Mouse (Mus musculus) kidney, postnatal 14 days (tissue): ENCODE measurements around the gene Tubg2.
A peak's percentile ranks its signal among the peaks of the same experiment; 100 is the strongest.
"Not testable (repeated sequence)": the region's sequence is repeated elsewhere in the genome, so short reads cannot be mapped to it uniquely, and the experiment has no call there.

ENCODE experiments used
- DNase-seq: peaks from one replicate; pipeline ENCODE4 v3.0.0; 2022; ENCODE audit warnings: mixed read lengths

Gene Tubg2

DNA sequence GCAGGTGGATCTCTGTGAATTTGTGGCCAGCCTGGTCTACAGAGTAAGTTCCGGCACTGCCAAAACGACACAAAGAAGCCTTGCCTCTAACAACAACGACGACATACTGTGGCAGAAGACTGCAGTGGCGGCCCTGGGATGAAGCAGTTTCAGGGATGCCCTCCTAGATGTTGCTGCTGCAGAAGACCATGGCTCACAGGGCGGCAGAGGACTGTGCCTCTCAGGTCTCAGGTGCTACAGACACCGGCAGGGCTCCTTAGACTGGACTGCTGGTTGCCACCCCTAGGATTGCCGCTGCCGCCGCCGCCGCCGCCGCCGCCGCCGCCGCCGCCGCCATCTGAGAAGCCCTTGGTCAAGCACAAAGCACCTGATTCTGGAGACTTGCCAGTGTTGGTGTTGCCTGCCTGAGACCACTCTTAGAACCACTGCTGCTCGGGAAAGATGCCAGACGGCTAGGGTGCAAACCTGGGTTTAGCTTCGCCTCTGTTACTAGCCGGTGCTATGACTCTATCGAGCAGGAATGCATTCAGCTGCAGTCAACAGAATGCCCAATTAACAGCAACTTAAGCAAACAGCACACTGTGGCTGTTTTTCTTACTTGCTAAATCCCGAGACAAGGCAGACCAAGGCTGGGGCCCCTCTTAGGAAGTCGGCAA is 15.4 kb upstream of the Tubg2 start:
- peak; percentile 45 for DNase-seq

DNA sequence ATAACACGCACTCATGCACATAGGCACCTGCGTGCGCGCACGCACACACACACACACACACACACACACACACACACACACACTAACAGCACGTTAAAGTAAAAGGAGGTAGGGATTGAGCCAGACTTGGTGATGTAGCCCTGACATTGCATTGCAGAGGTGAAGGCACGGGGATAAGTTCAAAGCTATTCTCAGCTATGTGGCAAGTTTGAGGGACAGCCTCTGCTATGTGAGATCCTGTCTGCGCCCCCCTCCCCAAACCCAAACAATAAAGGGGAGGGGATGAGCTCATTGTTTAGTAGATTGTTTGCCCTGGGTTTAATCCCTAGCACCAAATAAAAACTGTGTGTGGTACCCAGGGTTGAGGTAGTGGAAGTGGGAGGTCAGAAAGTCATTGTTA is 14.6 kb upstream of the Tubg2 start:
- no peak for DNase-seq

DNA sequence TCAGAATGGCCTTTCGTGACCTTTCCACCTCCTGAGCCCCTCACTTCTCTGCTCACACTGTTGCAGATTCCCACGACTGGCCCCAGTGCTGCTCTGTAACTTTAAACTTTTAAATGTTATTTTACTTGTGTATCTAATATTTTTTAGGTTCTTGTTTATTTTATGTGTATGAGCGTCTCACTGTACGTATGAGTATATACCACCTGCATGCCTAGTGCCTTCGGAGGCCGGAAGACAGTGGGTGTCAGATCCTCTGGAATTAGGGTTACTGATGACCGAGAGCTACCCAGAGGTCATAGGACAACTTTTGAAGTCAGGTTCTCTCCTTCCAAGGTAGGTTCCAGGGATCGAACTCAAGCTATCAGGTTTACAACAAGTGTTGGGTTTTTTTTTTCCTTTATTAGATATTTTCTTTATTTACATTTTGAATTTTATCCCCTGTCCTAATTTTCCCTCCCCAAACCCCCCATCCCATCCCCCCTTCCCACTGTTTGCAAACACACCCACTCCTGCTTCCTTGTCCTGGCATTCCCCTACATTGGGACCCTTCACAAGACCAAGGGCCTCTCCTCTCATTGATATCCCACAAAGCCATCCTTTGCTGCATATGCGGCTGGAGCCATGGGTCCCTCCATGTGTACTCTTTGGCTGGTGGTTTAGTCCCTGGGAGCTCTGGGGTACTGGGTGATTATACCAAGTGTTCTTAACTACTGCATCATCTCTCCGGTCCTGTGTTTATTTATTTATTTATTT is 13.3 kb upstream of the Tubg2 start:
- DNase-seq = no peak

DNA sequence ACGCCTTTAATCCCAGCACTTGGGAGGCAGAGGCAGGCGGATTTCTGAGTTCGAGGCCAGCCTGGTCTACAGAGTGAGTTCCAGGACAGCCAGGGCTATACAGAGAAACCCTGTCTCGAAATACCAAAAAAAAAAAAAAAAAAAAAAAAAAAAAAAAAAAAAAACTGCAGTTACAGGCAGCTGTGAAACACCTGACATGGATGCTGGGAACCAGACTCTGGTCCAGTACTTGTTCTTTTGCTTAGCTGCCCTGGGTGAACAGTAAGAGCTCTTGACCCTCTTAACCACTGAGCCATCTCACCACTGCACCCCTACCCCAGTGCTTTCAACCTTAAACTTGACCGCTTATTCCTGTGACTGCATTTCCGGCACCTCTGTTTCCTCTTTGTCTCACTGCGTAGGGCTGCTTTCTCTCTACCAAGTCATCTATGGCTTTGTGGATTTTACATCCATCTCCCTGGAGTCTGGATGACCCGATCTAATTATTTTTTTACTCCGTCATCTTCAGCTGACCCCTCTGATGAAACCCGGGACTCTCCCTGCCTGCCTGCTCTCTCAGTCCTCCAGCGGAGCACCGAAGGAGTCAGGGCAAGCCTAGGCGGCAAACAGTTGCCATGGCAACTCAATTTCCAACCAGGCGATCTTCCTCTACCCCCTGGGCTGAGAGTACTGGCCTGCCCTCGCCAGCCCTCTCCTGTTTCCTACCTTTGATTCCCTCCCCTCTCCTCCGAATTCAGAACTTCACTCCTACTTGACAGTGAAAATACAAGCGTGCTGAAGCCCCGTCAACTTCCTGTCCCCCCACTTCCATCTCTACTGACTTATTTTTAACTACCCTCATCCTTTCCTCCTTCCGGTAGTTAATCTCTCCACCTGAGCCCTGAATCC is 12.1 kb upstream of the Tubg2 start:
- peak; percentile 60 for DNase-seq

DNA sequence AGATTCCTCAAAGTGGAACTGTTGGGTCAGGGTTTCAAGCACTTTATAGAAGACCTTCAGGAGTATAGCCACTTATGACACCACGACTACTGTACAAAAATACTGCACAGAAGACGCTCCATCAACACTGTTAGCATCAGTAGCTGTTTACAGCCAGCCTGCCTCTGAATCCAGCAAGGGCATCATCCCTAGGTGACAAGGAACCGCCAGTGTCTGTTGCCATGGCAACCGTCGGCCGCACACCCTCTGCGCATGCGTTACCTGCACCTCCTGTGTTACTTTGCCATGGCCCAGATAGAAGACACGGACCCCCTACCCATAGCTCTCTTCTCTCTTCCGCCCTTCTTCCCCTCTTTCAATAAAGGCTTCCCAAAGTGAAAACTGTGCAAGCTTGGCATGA is 9.3 kb upstream of the Tubg2 start:
- no peak for DNase-seq

DNA sequence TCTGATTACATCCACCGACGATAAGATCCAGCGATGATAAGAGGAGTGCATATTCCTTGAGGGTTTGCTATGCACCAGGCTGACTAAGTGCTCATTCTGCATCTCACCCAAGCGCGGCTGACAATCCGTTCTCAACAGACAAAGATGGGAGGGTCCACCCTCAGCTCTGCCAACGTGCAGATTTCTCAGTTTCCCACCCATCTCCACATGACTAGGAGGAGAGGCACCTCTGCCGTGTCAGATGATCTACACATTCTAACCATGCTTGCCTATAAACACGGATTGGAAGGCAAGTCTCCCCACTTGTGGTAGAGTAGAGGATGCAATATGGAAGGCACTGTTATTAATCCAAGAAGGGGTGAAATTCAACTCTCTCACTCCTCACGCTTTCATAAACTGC is 7.0 kb upstream of the Tubg2 start:
- no peak for DNase-seq

DNA sequence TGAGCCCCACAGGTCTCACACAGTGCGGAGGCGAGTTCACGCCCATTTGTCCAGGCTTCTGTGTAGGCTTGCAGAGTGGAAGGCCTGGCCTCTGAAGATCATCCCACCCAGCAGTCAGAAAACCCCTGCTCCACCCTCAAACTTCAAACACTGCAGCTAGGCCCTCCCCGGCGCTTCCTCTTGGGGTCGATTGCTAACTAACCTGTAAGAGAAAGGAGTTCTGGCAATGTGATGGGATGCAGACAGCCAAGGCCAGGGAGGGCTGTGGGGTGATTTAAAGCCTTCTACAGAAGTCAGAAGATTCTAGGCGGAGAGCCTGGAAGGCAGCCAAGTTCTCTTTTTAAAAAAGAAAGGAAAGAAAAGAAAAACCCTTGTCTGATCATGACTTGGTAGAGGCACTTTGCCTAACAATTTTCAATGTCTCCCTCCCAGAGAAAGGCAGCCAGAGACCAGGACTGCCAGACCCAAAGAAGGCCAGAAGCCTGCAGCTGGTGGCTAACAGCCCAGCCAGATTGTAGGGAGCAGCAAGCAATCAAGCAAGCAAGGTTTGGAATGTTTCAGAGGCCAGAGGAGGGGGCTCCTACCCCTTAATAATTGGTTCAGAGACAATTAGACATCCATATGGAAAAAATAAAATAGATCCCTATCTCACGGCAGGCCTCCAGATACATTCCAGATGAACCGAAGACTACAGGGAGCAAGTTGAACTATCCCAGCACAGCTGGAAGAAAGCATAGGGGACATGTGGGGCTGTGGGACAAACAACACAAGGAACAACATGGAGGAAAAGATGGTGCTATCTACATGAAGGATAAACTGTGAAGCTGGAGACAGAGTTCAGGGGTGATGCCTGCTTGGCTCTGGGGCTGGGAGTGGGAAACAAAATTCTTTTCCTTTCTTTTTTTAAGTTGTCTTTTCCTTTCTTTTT is 6.3 kb upstream of the Tubg2 start:
- DNase-seq = peak; percentile 50

DNA sequence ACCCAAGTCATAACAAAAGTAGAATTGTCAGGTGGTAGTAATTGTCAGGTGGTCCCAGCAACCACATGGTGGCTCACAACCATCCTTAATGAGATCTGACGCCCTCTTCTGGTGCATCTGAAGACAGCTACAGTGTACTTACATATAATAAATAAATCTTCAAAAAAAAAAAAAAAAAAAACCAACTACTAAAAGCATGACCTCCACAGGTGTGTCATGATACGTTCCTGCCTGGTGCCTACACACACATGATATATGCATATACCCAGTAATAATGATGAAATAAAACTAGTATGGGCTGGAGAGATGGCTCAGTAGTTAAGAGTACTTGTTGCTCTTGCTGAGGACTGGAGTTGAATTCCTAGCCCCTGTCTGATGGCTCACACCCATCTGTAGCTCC is 4.6 kb upstream of the Tubg2 start:
- no peak for DNase-seq

DNA sequence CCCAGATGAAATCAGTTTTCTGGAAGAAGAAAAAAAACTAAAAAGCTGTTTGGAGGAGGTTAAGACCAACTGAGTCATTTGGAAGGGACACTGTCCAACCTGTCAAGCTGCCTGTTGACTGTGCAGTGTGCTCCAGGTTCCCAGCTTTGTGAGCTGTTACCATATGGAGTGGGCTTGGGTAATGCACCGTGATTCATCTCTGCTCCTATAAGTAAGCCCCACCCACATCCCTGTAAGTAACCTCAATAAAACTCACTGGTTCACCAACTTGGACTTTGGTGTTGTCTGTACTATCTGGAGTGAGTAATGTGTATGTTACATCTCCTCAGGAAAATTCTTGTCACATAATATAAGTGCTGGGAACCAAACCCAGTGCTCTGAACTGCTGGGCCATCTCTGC is 2.9 kb upstream of the Tubg2 start:
- no peak for DNase-seq

DNA sequence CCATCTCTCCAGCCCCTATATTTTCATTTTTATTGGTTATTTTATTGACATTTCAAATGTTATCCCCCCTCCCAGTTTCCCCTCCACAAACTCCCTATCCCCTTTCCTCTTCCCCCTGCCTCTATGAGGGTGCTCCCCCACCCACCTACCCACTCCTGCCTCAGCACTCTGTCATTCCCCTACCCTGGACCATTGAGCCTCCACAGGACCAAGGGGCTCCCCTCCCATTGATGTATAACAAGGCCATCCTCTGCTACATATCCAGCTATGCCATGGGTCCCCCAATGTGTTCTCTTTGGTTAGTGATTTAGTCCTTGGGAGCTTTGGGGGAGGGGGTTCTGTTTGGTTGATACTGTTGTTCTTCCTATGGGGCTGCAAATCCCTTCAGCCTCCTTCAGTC is 1.1 kb upstream of the Tubg2 start:
- no peak for DNase-seq

DNA sequence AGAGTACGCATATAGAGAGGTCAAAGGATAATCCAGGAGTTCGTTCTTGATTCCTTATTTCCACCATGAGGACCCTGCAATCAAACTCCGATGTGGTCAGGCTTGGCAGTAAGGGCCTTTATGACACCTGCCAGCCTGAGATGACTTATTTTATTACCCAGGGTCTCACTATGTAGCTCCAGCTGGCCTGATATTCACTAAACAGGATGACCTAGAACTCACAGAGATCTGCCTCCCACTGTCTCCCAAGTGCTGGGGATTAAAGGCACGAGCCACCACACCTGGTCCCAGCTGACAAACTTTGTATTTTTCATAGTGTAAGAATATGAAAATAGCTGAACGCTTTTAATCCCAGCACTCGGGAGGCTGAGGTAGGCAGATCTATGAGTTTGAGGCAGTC is 556 bp upstream of the Tubg2 start:
- DNase-seq = no peak

DNA sequence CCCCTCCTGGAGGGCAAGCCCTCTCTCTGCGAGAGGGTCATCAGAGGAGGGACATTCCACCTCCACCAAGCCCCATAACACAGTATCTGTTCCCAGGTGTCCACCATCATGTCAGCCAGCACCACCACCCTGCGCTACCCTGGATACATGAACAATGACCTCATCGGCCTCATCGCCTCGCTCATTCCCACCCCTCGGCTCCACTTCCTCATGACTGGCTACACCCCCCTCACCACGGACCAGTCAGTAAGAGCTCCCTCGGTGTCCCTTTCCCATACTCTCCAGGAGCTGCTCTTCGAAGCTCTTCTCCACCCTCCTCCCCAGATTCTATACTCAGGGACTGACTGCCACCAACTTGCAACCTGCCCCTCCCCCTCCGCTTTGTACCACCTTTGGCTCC is 4.4 kb downstream of the Tubg2 start:
- not testable (repeated sequence) for DNase-seq

DNA sequence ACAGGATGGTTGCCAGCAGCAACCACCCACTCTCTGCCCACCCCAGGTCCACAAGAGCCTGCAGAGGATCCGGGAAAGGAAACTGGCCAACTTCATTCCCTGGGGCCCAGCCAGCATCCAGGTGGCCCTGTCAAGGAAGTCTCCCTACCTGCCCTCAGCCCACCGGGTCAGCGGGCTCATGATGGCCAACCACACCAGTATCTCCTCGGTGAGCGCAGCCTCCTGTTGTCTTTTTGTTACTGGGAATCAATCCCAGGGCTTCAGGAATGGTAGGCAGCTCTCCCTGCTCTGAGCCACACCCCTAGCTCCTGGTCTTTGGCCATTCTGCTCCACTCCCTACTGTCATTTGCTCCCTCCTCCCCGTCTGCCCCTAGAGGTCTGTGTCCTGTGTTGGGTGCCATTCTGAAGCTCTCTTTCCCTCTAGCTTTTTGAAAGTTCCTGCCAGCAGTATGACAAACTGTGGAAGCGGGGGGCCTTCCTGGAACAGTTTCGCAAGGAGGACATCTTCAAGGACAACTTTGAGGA is 5.3 kb downstream of the Tubg2 start:
- not testable (repeated sequence) for DNase-seq

DNA sequence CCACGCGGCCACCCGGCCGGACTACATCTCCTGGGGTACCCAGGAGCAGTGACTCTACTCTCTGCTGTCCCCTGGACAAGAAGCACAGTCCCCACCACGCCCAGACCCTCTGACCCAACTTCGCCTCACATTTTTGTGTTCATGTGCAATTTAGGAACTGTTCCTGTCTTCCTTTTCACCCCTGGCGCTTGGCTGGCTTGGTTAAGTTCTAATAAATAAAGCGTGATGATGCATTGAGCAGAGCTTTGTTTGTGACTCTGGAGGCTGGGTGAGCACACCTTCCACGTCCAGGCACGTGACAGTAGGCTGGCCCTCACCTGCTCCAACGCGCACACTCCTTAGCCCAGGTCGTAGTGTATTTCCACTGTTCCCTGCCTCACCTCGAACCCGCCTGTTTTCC is 5.8 kb downstream of the Tubg2 start:
- DNase-seq = no peak

DNA sequence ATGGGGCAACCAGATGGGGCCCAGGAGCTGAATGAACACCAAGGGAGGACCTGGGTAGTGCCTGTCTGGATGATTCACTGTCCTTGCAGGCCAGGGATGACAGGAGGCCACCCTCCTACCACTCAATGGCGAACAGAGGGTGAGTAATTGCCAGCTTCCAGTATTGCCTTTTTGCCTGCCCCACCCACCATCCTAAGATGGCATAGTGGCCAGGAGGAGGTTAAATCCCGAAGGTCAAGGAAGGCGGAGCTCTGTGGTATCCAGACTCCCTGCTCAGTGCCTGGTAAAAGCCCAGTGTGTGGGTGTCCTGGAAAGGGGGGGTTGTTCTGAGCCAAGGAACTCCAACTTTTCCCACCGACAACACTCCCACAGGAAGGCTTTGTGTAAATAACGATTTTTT is 6.6 kb downstream of the Tubg2 start:
- DNase-seq = no peak

DNA sequence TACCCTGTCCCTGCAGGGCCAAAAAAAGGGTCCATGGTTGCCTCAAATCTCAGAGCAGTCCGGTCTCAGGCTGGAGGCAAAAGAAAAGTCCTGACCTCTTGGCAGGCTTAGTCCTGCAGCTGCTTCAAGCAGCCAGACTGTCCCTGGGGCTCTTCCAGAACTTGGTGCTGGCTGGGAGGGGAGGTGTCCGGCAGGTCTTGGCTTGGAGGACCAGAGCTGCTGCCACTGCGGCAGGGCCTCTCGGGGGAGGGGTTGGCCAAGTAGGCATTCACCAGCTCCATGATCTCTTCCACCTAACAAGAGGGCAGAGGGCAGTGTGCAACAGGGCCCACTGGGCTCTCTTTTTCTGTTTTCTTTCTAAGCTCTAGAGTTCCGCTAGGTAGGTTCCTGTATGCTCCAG is 7.1 kb downstream of the Tubg2 start:
- DNase-seq = peak; percentile 69

DNA sequence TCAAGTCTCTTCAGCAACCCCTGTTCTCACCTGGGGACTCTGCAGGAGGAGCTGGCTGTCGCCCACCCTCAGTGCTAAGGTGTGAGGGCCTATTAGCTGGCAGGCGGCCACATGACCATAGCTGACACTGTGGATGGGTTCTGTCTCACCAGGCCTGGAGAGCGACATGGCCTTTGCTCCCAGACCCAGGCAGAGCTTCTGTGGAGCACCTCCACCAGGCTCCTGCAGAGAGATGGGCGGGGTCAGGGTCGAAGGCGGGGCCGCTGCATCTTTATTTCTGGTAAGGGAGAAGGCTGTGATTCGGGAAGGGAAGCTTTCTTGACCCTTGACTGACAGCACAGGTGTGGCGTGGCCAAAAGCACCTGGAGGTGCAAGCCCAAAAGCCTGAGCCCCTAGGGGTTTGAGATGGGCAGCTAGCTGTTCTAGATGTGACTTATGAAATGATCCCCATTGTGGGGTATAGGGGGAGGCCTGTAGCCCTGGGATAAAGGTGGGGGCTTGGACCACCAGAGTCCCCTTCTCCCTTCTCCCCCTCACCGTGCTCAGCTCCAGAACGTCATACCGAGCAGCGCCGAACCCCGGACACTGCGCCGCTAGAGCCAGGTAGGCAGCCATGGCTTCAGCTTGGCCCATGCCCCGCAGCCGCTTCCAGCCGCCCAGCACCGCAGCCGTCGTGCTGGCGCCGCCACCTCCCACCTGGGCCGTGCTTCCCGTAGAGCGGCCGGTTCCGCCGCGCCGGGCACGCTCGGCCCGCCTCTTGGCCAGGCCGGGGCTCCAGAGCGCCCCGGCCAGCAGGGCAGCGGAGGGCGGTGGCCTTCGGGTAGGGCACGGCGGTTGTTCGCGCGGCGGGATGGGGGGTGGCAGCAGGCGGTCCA is 8.0 kb downstream of the Tubg2 start:
- peak; percentile 66 for DNase-seq

DNA sequence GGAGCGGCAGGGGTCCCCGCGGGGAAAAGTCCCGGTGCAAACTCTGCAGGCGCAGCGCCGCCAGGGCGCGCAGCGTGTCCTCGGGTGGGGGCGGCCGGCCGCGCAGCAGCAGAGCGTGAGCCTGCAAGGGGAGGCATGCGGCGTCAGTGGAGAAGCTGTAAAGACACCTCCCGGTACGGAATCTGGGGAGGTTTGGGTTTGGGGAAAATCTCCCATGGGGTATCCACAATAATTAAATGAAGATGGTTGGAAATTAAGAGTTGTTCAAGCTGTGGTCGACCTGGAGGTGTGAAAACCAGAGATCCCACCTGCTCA is 8.6 kb downstream of the Tubg2 start:
- no peak for DNase-seq

DNA sequence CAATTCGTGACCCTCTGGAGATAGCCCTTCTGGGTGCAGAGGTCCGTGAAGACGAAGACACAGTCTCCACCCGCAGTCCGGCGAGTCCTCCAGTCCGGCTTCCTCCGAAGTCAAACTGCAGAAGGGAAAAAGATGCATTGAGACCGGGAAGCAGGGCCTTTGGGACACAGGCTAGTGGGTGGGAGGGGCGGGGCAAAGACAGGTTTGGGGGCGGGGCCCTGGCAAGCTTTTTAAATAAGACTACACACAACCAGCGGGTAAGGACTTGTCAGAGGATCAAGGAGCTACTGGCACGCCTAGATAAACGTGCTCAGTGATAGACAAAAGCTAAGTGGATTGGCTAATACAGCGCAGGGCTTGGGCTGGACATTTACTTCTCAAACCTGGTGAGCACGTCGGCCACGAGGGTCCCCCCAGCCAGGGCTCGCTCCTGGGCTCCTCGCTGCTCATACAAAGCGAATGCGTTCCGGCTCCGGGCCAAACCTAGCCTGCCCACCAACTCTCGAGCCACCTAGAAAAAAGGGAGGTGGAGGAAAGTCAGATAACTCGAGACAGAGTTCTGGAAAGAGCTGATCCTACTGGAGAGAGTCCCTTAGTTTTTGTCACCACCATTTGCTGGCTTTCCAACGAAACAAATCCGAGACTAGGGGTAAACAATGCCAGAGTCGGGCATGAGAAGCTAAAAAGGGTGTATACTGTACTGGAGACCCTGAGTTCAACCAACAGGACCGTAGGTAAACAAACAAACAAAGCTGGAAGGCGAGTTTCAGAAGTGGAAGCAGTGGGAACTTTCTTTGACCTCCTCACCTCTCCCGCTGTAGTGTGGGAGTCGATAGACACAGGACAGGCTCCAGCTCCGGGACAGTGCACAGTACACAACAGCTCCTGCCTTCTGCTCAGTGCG is 9.2 kb downstream of the Tubg2 start:
- no peak for DNase-seq

DNA sequence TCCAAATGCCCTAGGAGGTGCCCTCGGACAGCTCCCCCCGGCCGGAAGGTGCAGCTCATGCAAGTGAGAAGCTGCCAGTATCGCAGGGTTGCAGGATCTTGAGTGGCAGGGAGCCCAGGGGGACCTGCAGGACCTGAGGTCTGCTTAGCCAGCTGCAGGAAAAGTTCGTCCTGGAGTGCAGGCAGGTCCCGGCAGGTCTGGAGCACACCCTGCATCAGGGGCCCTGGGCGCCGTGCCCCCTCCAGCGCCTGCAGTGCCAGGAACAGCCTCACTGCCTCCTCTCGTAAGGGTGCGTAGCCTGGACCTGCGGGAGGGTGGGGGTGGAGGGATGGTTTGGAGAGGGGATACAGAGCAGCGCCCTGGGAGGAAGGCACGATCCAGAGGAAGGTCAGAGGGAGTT is 10.7 kb downstream of the Tubg2 start:
- DNase-seq = no peak
